Mouse (Mus musculus) midbrain, embryonic 12.5 days (tissue): ENCODE measurements around the gene Fhod1. TPM values are rescaled to one million over a fixed set of nuclear protein-coding genes. Genes with fewer than 3 reads are reported as not detected.

Experiments used
- ATAC-seq: fragments of 200-750 bp; cut with Nextera tagmentation; 2 replicates; pipeline ENCODE4 v1.8.0; 2017; ENCODE audit warnings: low read depth, moderate TSS enrichment, moderate library complexity; ENCODE audit not compliant: low FRiP score
- H3K27ac ChIP-seq: fragments of 300-500 bp; sonication (generic); replicated peaks from 2 replicates; pipeline ENCODE4 v1.5.1; 2016; ENCODE audit warnings: mild to moderate bottlenecking
- H3K27me3 ChIP-seq: fragments of 300-500 bp; sonication (generic); 2 replicates; pipeline ENCODE4 v1.6.1; 2016; ENCODE audit warnings: mild to moderate bottlenecking
- H3K36me3 ChIP-seq: fragments of 300-500 bp; sonication (generic); 2 replicates; pipeline ENCODE4 v1.6.1; 2016
- H3K4me1 ChIP-seq: fragments of 300-500 bp; sonication (generic); 2 replicates; pipeline ENCODE4 v1.6.1; 2016
- H3K4me2 ChIP-seq: fragments of 300-500 bp; sonication (generic); replicated peaks from 2 replicates; pipeline ENCODE4 v1.6.1; 2016; ENCODE audit warnings: mild to moderate bottlenecking, moderate library complexity
- H3K4me3 ChIP-seq: fragments of 300-500 bp; sonication (generic); 2 replicates; pipeline ENCODE4 v1.5.1; 2016; ENCODE audit warnings: mild to moderate bottlenecking
- H3K9ac ChIP-seq: fragments of 300-500 bp; sonication (generic); replicated peaks from 2 replicates; pipeline ENCODE4 v1.6.1; 2016; ENCODE audit warnings: mild to moderate bottlenecking, moderate library complexity
- H3K9me3 ChIP-seq: fragments of 300-500 bp; sonication (generic); 2 replicates; pipeline ENCODE4 v1.6.1; 2016; ENCODE audit warnings: mild to moderate bottlenecking
- WGBS: fragments of 180-500 bp; shearing (Covaris S2); methylation state at CpG from one replicate; pipeline ENCODE4 v1.1.7; 2016; 5-methylcytosine and 5-hydroxymethylcytosine counted together
- microRNA counts: library from miRNA; unstranded; fragments of <30 nt; microRNA quantifications from one replicate; lab custom pipeline; 2017
- microRNA-seq: library from miRNA; unstranded; fragments of <30 nt; microRNA quantifications from one replicate; pipeline ENCODE4, GENCODE M21; 2017
- polyA plus RNA-seq: library from polyadenylated mRNA; unstranded; fragments of >200 nt; fragmentation: Nextera tagmentation; extraction: Ambion mirVana; gene quantifications from 2 replicates; pipeline ENCODE4 v1.2.1, GENCODE M21; 2016

Fhod1 gene
- polyA plus RNA-seq, 1 experiment from 2014 or later = 2.0 TPM

GRCm38 (mm10) chr8:105289805-105290460 is 57.8 kb downstream of the Fhod1 start, which contains the start of gene 4931428F04Rik:
4931428F04Rik (minus strand) TSS chr8:105289864.
- H3K4me1 ChIP-seq = peaks cover 42% of the 10 kb centered on the region
- H3K9ac ChIP-seq = peak within 1 kb of the TSS; percentile 37
- WGBS = 2% methylated on average over 43 of the region's 43 CpGs
- peaks cover 32% of the 10 kb centered on the region for H3K27me3 ChIP-seq
- H3K9me3 ChIP-seq = no peaks in the 10 kb centered on the region
- H3K36me3 ChIP-seq = peaks cover 6% of the 10 kb centered on the region
- H3K27ac ChIP-seq = peak within 1 kb of the TSS; percentile 90
- peak within 1 kb of the TSS; percentile 80 for H3K4me2 ChIP-seq
- ATAC-seq = peak; percentile 19
- peak within 1 kb of the TSS; percentile 55 for H3K4me3 ChIP-seq

DNA sequence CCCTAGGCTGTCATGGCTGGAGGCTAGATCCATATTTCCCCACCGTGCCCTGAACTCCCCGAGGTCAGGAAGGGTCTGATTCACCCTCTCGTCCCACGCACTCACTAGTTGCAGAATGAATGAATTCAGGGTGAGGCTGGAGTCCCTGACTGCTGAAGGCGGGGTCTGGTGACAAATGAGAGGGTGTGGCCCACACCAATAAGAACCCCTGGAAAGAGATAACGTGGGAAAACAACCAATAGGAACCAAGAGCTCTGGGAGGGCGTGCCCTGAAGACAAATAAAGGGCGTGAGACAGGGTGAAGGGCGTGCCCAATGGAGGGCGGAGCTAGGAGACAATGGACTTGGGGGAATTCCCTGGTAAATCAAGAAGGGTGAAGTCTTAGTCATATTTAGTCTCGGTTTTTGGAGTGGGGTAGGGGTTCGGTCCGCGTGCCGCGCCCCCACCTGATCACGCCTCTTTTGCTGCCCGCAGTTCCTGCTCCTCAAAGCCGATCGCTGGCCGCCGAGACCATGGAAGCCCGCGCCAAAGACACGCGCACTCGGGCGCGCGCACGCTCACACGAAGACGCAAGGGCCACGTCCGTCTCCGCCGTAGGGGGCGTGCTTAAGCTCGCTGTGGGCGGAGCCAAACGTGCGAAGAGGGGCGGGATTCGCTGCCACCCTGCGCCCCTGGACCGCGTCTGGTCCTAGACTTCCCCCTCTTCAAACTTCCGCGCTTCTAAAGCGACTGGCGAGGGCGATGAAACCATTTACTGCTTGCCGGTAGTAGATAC is 58.6 kb downstream of the Fhod1 start:
- peak; percentile 94 for ATAC-seq
- Histone ChIP-seq H3K36me3 (peaks cover 10% of the 10 kb centered on the region), H3K27me3 (peaks cover 30% of the 10 kb centered on the region), H3K4me1 (peaks cover 42% of the 10 kb centered on the region), H3K4me2 (peak overlapping the region; percentile 80), H3K9me3 (no peaks in the 10 kb centered on the region), H3K4me3 (peak overlapping the region; percentile 55), H3K9ac (peak overlapping the region; percentile 37), H3K27ac (peak overlapping the region; percentile 90)
- under 1% methylated on average over 53 of the region's 53 CpGs for whole genome bisulfite sequencing

DNA sequence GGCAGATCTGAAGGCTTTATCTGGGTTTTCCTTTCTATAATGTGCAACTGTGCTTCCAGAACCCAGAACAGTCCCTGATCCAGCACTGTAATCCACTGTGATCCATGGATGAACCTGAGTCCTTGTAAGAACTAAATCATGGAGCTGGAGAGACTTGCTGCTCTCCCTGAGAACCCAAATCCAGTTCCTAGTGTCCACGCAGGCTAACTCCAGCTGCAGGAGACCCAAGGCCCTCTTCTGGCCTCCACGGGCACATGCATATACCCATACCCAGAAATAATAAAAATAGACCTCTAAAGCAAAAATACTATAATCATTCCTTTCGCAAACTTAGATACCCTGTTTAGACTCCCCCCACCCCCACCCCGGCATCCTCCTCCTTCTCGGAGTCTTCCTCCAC is 59.5 kb downstream of the Fhod1 start:
- H3K9ac ChIP-seq = peak overlapping the region; percentile 34; the same call in 1 of the 2 replicates
- H3K4me3 ChIP-seq = peak overlapping the region; percentile 55
- H3K4me1 ChIP-seq = peaks cover 42% of the 10 kb centered on the region
- 91% methylated on average over 5 of the region's 5 CpGs for WGBS
- no peaks in the 10 kb centered on the region for H3K9me3 ChIP-seq
- no peak for ATAC-seq
- H3K36me3 ChIP-seq = peaks cover 14% of the 10 kb centered on the region
- H3K27ac ChIP-seq = peak overlapping the region; percentile 90; the same call in 1 of the 2 replicates
- peaks cover 28% of the 10 kb centered on the region for H3K27me3 ChIP-seq
- H3K4me2 ChIP-seq = peak overlapping the region; percentile 80

DNA sequence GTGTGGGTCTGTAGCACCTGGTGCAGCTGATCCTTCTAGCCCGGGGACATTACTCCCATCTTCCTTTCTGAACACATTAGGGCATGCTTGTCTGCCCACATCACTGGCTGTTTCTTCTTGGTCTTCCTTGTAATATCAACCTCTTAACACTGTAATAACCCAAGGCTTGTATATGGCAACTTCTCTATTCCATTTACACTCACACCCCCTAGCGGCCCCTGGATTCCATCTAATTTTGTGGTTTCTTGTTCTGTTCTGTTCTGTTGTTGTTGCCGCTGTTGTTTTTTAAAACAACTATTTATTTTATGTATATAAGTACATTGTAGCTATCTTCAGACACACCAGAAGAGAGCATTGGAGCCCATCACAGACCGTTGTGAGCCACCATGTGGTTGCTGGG is 60.8 kb downstream of the Fhod1 start:
- Histone ChIP-seq H3K9ac (no peak overlapping the region), H3K4me1 (peaks cover 42% of the 10 kb centered on the region), H3K4me3 (0 out of 2 replicates have a peak overlapping the region, but pooled peaks have one; percentile 2), H3K36me3 (peaks cover 27% of the 10 kb centered on the region), H3K4me2 (peak overlapping the region; percentile 80), H3K9me3 (no peaks in the 10 kb centered on the region), H3K27ac (no peak overlapping the region), H3K27me3 (peaks cover 19% of the 10 kb centered on the region)
- 94% methylated on average over 4 of the region's 4 CpGs for WGBS
- ATAC-seq = no peak

DNA sequence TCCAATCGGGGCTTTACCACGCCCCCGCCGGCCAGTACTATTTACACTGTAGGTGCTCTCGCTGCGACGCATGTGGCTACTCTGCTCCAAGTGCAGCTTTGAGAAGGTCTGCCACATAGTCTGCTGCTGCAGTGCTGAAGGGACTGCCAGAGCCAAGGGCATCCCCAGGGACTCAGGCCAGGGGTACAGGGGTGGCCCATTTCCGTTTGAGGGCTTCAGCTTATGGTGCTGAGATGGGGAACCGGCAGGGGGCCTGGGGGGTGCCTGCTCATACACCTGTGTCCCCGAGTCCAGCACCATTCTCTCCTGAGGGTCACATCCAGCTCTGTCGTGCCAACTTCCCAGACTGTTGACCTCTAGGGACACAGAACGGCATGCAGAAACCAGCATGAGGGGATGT is 62.2 kb downstream of the Fhod1 start:
- H3K27me3 ChIP-seq = peaks cover 21% of the 10 kb centered on the region

GRCm38 (mm10) chr8:105283074-105283473 is 64.7 kb downstream of the Fhod1 start:
- Histone ChIP-seq H3K36me3 (peaks cover 43% of the 10 kb centered on the region), H3K4me3 (no peak overlapping the region), H3K27me3 (peaks cover 36% of the 10 kb centered on the region), H3K4me2 (no peak overlapping the region), H3K27ac (no peak overlapping the region), H3K4me1 (peaks cover 28% of the 10 kb centered on the region), H3K9me3 (no peaks in the 10 kb centered on the region), H3K9ac (no peak overlapping the region)
- WGBS = 22% methylated on average over 23 of the region's 23 CpGs
- peak; percentile 39 for ATAC-seq

More for the DNA sequence above, 62.2 kb downstream of the Fhod1 start:
- Histone ChIP-seq H3K9me3 (no peaks in the 10 kb centered on the region), H3K9ac (no peak overlapping the region), H3K27ac (no peak overlapping the region), H3K36me3 (peaks cover 37% of the 10 kb centered on the region), H3K4me3 (no peak overlapping the region), H3K4me1 (peaks cover 38% of the 10 kb centered on the region), H3K4me2 (no peak overlapping the region)
- WGBS = 52% methylated on average over 12 of the region's 12 CpGs
- ATAC-seq = no peak

DNA sequence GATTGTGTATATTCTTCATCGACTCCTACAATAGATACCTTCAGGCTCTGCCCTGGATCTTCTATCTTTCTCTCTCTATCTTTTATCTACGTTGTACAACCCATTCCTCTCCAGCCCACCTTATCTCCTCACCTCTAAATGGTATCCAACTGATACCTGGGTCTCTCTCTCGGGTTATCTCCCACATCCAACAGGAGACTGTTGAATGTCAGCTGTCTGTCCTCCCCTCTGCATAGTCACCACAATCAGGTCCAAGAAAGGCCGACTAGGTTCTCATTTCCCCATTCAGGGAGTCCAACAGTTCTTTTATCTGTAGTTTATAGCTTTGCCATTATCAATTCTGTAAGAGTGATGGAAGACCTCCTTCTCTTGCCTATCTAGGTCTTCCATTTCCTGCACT is 65.5 kb downstream of the Fhod1 start:
- peaks cover 44% of the 10 kb centered on the region for H3K27me3 ChIP-seq
- no peak overlapping the region for H3K4me2 ChIP-seq
- peaks cover 19% of the 10 kb centered on the region for H3K4me1 ChIP-seq
- no peak for ATAC-seq
- H3K36me3 ChIP-seq = peaks cover 43% of the 10 kb centered on the region
- no peaks in the 10 kb centered on the region for H3K9me3 ChIP-seq
- no peak overlapping the region for H3K4me3 ChIP-seq
- H3K9ac ChIP-seq = no peak overlapping the region
- WGBS = 92% methylated on average over 4 of the region's 4 CpGs
- H3K27ac ChIP-seq = no peak overlapping the region

- Histone ChIP-seq H3K4me2 (no peak overlapping the region), H3K36me3 (peaks cover 43% of the 10 kb centered on the region), H3K4me3 (no peak overlapping the region), H3K4me1 (peaks cover 18% of the 10 kb centered on the region), H3K27ac (no peak overlapping the region), H3K9ac (no peak overlapping the region), H3K9me3 (no peaks in the 10 kb centered on the region), H3K27me3 (peaks cover 48% of the 10 kb centered on the region)
- 94% methylated on average over 12 of the region's 12 CpGs for WGBS
- no peak for ATAC-seq
Observed at GRCm38 (mm10) chr8:105281821-105282220, 65.9 kb downstream of the Fhod1 start.

GRCm38 (mm10) chr8:105280567-105280966 is 67.2 kb downstream of the Fhod1 start:
- ATAC-seq = no peak
- no peak overlapping the region for H3K27ac ChIP-seq
- H3K9me3 ChIP-seq = no peaks in the 10 kb centered on the region
- 71% methylated on average over 3 of the region's 3 CpGs for WGBS
- H3K27me3 ChIP-seq = peaks cover 61% of the 10 kb centered on the region
- H3K4me2 ChIP-seq = no peak overlapping the region
- H3K36me3 ChIP-seq = peaks cover 43% of the 10 kb centered on the region
- no peak overlapping the region for H3K9ac ChIP-seq
- H3K4me1 ChIP-seq = peaks cover 23% of the 10 kb centered on the region
- H3K4me3 ChIP-seq = no peak overlapping the region

MicroRNAs within 50 kb of the gene (microRNA counts, 519-probe panel; counts per million panel counts)
- 3,332 counts per million, percentile 15 among the panel's probes with 10 or more counts for microRNA mmu-miR-328 (lab: Ali Mortazavi, UCI)

Small RNA genes lying within 50 kb of the gene (microRNA-seq; reads per million reads assigned to microRNA genes)
- gene Gm27320 (not detected), gene Mir328 (386 reads per million, percentile 67 among the genes with 10 or more reads in this experiment)

Other genes starting within 250 kb of the Fhod1 start
- not detected in 2 replicates for gene Ces4a, start 216.2 kb downstream of the Fhod1 start, polyA plus RNA-seq
- 46.0 and 49.0 TPM in 2 replicates for gene Cbfb, start 177.3 kb downstream of the Fhod1 start, polyA plus RNA-seq
- gene D230025D16Rik, start 122.8 kb downstream of the Fhod1 start, polyA plus RNA-seq = 29.9 and 30.5 TPM in 2 replicates
- 7.6 and 9.8 TPM in 2 replicates for gene B3gnt9, start 92.8 kb downstream of the Fhod1 start, polyA plus RNA-seq
- gene Tradd, start 83.3 kb downstream of the Fhod1 start, polyA plus RNA-seq = 11.0 and 14.6 TPM in 2 replicates
- gene Fbxl8, start 83.3 kb downstream of the Fhod1 start, polyA plus RNA-seq = 0.77 and 0.87 TPM in 2 replicates
- 0.14 TPM in 1 of 2 replicates, not detected in the other for gene Hsf4, start 78.2 kb downstream of the Fhod1 start, polyA plus RNA-seq
- 3.3 and 3.9 TPM in 2 replicates for gene Nol3, start 71.8 kb downstream of the Fhod1 start, polyA plus RNA-seq
- 54.8 and 59.8 TPM in 2 replicates for gene 4931428F04Rik, start 58.1 kb downstream of the Fhod1 start, polyA plus RNA-seq
- gene Exoc3l, start 51.9 kb downstream of the Fhod1 start, polyA plus RNA-seq = 12.0 and 12.8 TPM in 2 replicates
- gene E2f4, start 50.3 kb downstream of the Fhod1 start, polyA plus RNA-seq = 76.6 and 76.8 TPM in 2 replicates
- 1.7 and 2.4 TPM in 2 replicates for gene Elmo3, start 42.4 kb downstream of the Fhod1 start, polyA plus RNA-seq
- 1.2 and 1.3 TPM in 2 replicates for gene Lrrc29, start 21.7 kb downstream of the Fhod1 start, polyA plus RNA-seq
- gene Tmem208, start 21.6 kb downstream of the Fhod1 start, polyA plus RNA-seq = 93.7 and 96.8 TPM in 2 replicates
- gene Slc9a5, start 890 bp upstream of the Fhod1 start, polyA plus RNA-seq = 4.6 and 5.4 TPM in 2 replicates
- 0.68 and 0.92 TPM in 2 replicates for gene Plekhg4, start 25.3 kb upstream of the Fhod1 start, polyA plus RNA-seq
- gene Kctd19, start 65.5 kb upstream of the Fhod1 start, polyA plus RNA-seq = not detected in 2 replicates
- 3.4 and 3.6 TPM in 2 replicates for gene Lrrc36, start 65.6 kb upstream of the Fhod1 start, polyA plus RNA-seq
- 86.8 and 94.2 TPM in 2 replicates for gene Tppp3, start 123.6 kb upstream of the Fhod1 start, polyA plus RNA-seq
- 29.9 and 30.9 TPM in 2 replicates for gene Zdhhc1, start 148.9 kb upstream of the Fhod1 start, polyA plus RNA-seq
- gene Hsd11b2, start 170.8 kb upstream of the Fhod1 start, polyA plus RNA-seq = 20.1 and 23.5 TPM in 2 replicates
- 107 and 110 TPM in 2 replicates for gene Atp6v0d1, start 218.1 kb upstream of the Fhod1 start, polyA plus RNA-seq